Mouse (Mus musculus) CD4-positive helper T cell, adult 2 months (primary cell): Measurements from ENCODE around the gene Lypd6b.

Experiments
- DNase-seq: peaks from one replicate; pipeline ENCODE4 v3.0.0-alpha.2; 2012; ENCODE audit warnings: low read depth, missing footprints, low spot score

Lypd6b gene

GRCm38 (mm10) chr2:49787376-49788050, at the start of gene Lypd6b:
Lypd6b (plus strand) TSS chr2:49787688.
- peak; percentile 21 for DNase-seq

- DNase-seq = no peak
Observed at GRCm38 (mm10) chr2:49739046-49739445, 48.4 kb upstream of the Lypd6b start.

GRCm38 (mm10) chr2:49741026-49741425, 46.5 kb upstream of the Lypd6b start:
- DNase-seq = no peak

GRCm38 (mm10) chr2:49741895-49742734, 45.4 kb upstream of the Lypd6b start:
- DNase-seq = peak; percentile 55

GRCm38 (mm10) chr2:49742919-49743318, 44.6 kb upstream of the Lypd6b start:
- DNase-seq = no peak

- no peak for DNase-seq
Observed at GRCm38 (mm10) chr2:49743775-49744174, 43.7 kb upstream of the Lypd6b start.

- DNase-seq = peak; percentile 26
Observed at GRCm38 (mm10) chr2:49744251-49745093, 43.0 kb upstream of the Lypd6b start.

- no peak for DNase-seq
Observed at GRCm38 (mm10) chr2:49745094-49745781, 42.2 kb upstream of the Lypd6b start.

GRCm38 (mm10) chr2:49746947-49747346, 40.5 kb upstream of the Lypd6b start:
- no peak for DNase-seq

- DNase-seq = no peak
Observed at GRCm38 (mm10) chr2:49747670-49748069, 39.8 kb upstream of the Lypd6b start.

- DNase-seq = peak; percentile 43
Observed at GRCm38 (mm10) chr2:49748628-49749342, 38.7 kb upstream of the Lypd6b start.

- DNase-seq = no peak
Observed at GRCm38 (mm10) chr2:49749730-49750576, 37.5 kb upstream of the Lypd6b start.

GRCm38 (mm10) chr2:49751544-49752210, 35.8 kb upstream of the Lypd6b start:
- DNase-seq = no peak

GRCm38 (mm10) chr2:49752211-49752607, 35.3 kb upstream of the Lypd6b start:
- no peak for DNase-seq

- no peak for DNase-seq
Observed at GRCm38 (mm10) chr2:49753062-49753461, 34.4 kb upstream of the Lypd6b start.

- peak; percentile 28 for DNase-seq
Observed at GRCm38 (mm10) chr2:49755054-49755453, 32.4 kb upstream of the Lypd6b start.

GRCm38 (mm10) chr2:49757616-49758015, 29.9 kb upstream of the Lypd6b start:
- DNase-seq = no peak

GRCm38 (mm10) chr2:49764331-49764946, 23.0 kb upstream of the Lypd6b start:
- DNase-seq = peak; percentile 68

- DNase-seq = no peak
Observed at GRCm38 (mm10) chr2:49768916-49769315, 18.6 kb upstream of the Lypd6b start.
